Mouse (Mus musculus) forelimb bud, embryonic 11.5 days (tissue): ENCODE data around the gene Kansl2.
A peak's percentile ranks its signal among the peaks of the same experiment; 100 is the strongest.
"Not testable (repeated sequence)": the region's sequence is repeated elsewhere in the genome, so short reads cannot be mapped to it uniquely, and the experiment has no call there.

Source experiments
- DNase-seq: peaks from one replicate; pipeline ENCODE4 v3.0.0-alpha.2; 2012; ENCODE audit warnings: low read depth, low spot score

Kansl2 gene

DNA sequence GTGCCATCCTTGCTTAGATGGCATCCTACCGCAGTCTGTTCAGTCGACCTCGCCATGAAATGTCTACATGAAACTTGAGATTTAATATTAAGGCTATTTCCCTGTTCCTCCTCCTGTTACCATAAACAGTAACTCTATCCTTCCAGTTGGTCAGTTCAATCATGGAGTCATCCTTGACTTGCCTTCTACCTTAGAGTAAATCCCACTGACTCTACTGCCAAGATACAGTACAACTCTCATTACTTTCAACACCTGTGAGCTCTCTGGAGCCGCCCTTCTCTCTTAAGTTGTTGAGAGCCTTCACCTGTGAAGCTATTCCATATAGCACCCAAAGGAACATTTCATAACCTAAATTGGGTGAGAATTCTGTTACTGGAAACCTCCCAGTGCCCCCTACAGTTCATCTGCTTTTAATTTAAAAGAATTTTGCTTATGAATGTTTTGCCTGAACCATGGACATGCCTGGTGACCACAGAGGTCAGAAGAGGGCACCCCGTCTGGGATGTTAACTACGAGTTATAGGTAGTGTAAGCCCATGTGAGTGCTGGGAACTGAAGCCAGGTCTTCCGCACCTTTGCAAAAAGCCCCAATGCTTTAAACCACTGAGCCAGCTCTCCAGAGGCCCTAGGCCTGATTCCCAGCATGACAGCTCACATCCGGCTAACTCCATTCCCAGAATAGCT is 2.9 kb upstream of the Kansl2 start:
- DNase-seq = no peak

DNA sequence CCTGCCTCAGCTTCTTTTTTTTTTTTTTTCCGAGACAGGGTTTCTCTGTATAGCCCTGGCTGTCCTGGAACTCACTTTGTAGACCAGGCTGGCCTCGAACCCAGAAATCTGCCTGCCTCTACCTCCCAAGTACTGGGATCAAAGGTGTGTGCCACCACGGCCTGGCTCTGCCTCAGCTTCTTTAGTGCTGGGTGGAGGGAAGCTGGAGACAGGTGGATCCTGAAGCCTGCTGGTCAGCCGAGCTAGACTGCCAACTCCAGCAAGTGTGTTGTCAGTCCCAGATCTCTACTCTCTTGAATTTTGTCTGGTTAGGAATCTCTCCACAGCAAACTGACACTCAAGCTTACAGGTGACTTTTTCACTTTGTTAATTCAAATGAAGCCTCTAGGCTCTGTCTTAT is 1.9 kb upstream of the Kansl2 start:
- no peak for DNase-seq

DNA sequence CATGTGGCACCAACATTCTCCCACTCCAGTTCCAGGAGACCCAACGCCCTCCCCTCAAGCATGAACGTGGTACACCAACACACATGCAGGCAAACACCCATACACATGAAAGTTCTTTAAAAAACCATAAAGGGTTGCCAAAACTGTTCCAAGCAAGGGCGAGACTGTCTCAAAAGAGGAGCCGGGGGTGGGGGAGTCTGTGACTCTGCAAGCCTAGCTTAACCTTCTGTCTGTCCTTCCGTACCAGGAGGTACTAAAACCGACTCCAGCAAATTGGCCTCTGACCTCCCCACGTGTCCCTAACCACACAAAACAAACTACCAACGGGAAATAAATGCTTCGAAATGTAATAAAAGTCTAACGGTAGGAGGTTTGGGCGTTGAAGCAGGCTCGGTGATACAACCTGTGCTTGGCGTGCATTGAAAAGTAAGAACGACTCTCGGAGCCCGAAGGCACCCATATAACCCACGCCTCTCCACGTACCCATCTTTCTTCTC is 981 bp downstream of the Kansl2 start:
- no peak for DNase-seq

DNA sequence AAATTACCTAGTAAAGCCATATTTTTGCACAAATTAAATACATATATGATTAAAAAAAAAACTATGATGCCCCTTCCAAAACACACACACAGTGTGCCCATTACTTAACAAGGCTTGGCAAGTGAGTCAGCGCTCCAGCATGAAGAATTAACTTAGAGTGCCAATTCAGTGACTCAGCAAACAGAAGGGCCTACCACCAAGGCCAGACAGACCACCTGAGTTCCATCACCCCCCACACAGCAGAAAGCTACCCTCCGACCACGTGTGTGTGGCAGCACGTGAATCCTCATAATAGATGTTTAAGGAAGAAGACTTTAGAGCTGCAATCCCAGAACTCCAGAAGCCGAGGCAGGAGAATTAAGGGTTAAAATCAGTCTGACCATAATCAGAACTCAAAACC is 1.8 kb downstream of the Kansl2 start:
- DNase-seq = no peak

DNA sequence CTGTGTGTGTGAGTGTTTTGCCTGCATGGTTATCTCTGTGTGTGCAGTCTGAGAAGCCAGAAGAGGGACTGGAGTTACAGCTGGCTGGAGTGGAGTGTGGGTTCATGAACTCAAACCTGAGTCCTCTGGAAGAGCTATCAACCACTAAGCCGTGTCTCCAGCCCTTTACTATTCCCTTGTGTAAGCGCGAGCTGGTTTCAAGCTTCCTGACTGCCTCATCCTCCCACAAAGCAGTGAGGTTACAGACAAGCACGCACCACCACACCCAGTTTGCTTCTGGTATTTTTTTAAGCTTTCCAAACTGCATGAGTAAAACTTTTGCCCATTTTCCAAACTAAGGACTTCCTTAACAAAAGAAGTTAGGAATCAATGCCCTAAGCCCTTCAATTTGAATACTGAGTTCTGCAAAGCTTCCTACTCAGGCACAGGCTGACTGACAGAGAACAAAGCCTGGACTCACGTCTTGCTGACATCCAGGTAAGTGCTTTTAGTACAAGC is 5.9 kb downstream of the Kansl2 start:
- DNase-seq = no peak

DNA sequence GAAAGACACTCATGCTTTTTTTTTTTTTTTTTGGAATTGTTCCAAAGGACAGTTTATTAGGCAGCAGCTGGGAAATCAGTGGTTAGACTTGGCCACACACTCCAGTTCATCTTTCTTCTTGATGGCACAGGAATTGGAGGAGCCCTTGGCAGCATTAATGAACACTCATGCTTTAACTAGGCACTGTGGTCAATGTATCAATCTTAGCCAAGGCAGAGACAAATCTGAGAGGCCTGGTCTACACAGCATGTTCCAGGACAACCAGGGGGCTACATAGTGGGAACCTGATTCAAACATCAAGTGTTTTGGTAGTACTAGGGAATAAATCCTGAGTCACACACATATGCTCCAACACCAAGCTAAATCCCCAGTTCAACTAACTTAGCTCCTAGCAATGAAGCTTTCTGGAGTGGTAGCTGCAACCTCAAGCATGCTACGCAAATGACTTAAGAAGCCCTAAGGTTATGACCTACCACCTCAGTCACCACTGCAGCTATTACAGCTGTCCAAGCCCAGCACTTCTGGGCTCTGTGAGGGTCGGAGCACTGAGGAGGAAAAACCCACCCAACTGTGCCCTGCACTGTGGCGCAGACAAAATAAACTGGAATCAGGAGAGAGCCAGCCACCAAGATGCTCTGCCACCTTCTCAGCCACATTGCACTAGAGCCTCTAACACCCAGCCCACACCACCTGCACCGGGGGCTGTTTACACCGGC is 6.8 kb downstream of the Kansl2 start:
- DNase-seq = no peak

DNA sequence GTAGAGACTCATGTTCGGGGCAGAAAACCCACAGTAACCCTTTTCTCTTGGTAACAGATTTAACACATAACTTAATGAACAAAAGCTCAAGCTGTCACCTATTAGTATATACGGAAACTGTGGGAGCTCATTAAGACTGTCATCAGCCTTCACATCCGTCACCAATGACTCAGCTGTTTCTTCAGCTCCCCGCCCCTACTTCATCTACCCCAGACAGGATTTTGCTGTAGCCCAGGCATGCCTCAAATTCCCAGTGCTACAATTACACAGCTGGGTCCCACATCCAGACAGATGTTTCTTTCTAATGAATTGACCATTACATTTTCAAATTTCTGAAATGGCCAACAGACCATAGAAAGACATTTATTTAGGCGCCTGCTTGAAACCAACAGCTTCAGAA is 8.0 kb downstream of the Kansl2 start:
- DNase-seq = no peak

DNA sequence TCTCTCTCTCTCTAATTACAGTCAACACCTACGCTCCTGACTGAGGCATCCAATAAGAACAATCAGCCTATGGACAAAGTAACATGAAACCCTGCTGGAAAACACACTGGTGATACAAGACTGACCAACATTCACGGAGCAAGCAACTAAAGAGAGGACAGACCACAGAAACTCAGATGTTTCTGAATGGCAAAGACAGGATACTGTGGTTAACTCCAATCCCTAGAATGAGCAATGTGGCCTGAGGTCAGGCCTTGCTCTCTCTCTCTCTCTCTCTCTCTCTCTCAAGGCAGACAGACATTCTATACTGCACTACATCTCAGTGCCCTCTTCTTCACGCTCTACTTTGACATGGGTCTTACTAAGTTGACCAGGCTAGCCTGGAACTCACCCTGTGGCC is 12.8 kb downstream of the Kansl2 start:
- DNase-seq = no peak

DNA sequence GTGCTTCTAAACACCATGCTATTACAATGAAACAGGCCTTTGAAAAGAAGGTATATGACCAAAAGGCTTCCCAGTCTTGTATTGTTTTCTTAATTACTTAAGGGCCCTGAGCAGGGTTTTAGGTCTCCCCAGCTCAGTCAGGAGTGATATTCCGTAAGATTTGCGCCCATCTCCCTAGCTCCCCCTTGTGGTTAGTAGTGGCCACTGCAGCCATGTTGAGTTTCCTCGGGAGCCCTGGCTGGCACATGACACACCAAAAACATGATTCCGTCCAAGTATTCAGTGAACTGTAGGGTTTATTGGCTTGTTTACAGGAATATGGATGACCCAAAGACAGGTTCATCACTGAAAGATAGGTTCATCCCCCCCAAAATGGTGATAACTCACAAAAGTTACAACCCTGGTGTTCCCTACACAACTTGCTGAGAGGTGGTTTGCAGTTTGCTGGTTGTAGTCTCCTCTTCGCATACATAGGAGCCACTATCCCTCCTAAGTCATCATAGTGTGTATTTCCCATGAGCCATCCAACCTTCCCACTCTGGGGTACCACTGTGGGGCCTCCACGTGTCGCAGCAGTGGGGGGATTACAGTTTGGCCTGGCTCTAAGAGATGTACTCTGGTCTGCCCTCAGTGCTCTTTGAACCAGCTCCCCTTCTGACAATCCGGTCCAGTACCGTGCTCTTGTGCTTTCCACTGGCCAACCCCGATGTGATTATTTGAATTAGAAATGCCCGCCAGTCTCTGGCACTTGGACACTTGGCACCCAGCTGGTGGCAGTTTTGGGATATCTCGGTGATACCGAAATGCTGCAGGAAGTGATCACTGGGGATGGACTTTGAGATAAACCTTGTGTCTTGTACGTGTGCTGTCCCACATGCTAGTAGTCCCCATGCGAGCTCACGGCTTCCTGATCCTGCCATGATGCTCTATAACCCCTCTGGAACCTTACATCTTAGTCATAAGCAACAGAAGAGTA is 16.4 kb downstream of the Kansl2 start:
- DNase-seq = peak; percentile 46

DNA sequence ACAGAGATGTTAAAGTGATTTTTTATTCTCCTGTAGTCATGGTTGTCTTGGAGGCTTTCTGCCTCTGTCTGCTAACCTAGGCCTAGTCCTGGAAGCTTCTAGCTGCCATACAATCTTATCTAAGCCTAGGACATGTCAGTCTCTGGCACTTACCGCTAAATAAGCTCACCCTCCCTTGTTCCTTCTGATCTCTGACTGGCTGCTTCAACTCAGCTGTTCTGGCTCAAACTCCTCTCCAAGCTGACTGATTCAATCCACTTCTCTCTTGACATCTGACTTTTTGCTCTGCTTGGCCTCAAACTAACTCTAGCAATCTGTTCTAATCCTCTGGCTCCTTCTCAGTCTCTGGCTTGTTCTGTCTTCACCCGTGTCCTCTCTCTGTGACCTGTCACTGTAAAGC is 19.2 kb downstream of the Kansl2 start:
- not testable (repeated sequence) for DNase-seq

DNA sequence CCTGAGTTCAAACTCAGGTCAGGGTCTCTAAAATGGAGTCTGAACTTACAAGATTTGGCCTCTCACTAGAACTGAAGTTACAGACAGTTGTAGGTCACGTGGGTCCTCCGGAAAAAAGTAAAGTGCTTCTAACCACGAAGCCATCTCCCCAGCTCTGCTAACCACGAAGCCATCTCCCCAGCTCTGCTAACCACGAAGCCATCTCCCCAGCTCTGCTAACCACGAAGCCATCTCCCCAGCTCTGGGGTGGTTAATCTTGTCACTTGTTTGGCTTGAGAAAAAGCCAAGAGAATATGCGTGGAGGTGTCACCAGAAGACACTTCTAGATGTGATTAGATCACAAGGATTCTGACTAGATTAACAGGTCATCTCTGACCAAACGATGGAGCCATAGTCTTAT is 19.9 kb downstream of the Kansl2 start:
- DNase-seq = no peak

- DNase-seq = not testable (repeated sequence)
Measured at GRCm38 (mm10) chr15:98513676-98514075, 20.4 kb downstream of the Kansl2 start.

- no peak for DNase-seq
Measured at GRCm38 (mm10) chr15:98512799-98513321, 21.2 kb downstream of the Kansl2 start.

DNA sequence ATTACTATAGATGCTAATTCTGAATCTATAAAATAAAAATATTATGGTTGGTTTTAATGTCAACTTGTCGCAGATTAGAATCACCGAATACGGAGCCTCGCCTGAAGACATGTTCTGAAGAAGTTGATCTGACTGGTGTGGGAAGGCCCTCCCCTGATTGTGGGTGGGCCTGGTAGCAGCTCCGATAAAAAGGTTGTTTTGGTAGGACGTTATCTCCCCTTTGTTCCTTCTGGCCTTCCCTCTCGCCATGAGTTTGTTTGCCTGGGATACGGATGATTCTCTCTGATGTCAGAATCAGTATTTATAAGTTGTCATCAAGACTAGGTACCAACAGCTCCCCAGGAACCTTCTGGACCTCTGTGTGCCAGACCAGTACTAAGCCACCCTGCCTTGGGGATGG is 21.8 kb downstream of the Kansl2 start:
- DNase-seq = no peak

DNA sequence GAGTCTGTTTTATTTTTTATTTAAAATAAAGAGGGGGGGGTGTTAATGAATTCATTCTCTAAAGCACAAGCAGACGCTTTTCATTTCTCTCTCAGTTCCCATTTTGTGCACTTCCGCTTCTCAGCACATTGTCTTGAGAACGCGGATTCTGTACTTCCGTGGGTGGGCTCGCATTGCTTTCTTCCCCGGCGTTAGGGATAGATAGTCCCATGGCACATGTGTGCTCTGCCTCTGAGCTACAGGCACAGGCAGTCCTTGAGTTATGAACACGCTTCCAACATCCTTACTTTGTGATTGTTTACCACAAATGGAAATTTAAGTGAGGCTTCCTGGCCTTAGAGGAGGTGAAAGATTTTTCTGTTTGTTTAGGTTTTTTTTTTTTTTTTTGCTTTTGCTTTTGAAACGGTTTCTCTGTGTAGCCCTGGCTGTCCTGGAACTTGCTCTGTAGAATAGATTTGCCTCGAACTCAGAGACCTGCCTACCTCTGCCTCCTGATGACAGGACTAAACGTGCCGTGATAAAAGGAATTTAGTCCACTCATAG is 22.6 kb downstream of the Kansl2 start:
- no peak for DNase-seq

DNA sequence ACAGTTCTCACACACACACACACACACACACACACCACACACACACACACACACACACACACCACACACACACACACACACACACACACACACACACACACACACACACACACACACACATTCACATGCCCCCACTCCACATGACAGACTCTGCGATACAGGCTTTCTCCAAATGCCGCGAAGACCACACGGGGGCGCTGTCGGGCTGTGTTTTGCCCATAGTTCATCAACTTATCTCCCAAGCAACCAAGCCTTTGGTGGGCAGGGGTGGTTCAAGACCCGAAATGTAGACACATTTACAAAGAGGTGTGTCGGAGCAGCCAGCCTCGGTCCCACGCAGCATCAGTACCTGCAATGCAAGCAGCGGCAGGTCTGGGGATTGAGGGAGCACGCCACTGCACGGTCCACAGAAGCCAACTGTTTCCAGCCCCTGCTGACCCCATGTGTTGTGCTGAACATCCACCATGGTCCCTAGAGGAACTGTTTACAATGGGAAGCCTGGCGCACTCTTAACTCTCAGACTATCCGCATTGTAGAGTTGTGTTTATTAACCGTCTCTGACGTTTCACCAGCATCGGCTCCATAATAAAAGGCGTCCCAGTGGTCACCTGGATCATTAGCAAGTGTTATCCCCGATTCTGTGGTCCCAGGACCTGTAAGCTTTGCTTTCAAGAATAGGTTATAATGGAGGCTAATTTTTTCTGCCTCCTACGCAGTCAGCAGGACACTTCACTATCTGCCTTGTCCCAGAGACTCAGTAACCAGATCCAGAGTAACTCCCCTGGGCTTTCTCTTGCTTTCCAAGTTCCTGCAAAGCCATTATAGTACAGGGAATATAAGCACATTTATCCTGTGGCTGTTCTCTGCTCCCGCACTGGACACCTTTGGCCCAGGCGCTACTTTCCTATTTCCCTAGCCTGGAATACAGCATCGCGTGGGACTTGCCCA is 23.4 kb downstream of the Kansl2 start:
- DNase-seq = peak; percentile 67

- no peak for DNase-seq
Measured at GRCm38 (mm10) chr15:98509387-98509786, 24.7 kb downstream of the Kansl2 start.

DNA sequence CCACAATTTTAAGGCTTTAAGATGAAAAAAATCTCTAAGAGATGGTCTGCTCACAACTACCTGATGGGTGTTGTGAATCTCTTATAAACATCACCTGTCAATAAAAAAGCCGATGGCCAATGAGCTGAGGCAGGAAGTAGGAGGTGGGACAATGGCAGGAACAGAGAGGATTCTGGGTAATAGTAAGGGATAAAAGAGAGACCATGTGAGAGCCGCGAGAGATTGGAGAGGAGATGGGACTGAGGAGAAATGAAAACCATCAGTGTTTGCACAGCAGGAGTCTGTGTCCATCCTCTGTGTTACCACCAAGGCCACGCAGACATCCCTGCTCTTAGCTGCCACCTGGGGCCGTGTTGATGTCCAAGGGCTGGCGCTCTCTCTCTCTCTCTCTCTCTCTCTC is 26.7 kb downstream of the Kansl2 start:
- no peak for DNase-seq

- DNase-seq = no peak
Measured at GRCm38 (mm10) chr15:98506253-98506957, 27.7 kb downstream of the Kansl2 start.

DNA sequence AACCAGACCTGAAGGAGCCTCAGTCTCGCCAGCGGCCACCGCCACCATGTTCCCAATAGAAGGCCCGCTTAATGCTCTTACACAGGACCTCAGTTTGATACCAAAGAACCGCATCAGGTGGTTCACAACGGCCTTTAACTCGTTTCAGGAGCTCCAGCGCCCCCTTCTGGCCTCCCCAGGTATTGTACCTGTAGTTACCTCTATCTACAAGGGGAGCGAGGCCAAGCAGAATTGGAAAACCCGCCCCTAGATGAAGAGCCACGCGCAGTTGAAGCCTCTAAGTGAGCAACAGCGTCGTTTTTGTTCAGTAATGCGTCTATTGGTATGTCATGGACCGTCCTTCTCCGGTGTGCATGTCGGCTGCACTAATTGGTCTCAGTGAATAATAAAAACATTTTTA is 29.6 kb downstream of the Kansl2 start:
- peak; percentile 70 for DNase-seq
